Mouse (Mus musculus) small intestine, adult 2 months (tissue): Measurements from ENCODE around the gene Atp6ap1l.

Source experiments
- CTCF ChIP-seq: fragments of 200-500 bp; IDR thresholded peaks from 2 replicates; pipeline ENCODE4 v1.5.1; 2012; ENCODE audit warnings: low read depth, mild to moderate bottlenecking, control low read depth, inconsistent platforms, low read length, moderate library complexity, mixed read lengths; ENCODE audit not compliant: insufficient replicate concordance, insufficient read length; ENCODE audit errors: extremely low read depth
- POLR2A ChIP-seq: fragments of 200-500 bp; IDR thresholded peaks from 2 replicates; pipeline ENCODE4 v1.6.1; 2012; ENCODE audit warnings: low read depth, mild to moderate bottlenecking, control low read depth, inconsistent platforms, low read length, moderate library complexity

DNA sequence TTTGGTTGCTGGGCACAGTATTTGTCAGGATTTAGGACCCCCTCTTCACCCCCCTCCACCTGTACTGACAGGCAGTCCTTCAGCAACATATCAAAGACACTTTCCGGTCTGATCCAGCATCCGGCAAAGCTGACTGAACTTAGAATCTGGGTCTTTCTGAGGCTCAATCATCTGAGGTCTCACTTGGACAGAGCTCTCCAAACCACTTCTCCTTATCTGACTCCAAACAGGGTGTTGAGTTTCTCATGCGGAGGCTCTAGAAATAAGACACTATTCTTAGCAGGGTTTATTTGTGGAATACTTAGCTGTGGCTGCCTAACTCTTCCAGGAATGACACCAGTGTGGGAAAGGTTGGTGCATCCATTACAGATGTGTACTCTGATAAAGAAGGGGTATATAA lies 43.0 kb downstream of the Atp6ap1l start:
- TF ChIP-seq CTCF, result no peak
- TF ChIP-seq POLR2A, result no peak
